Mouse (Mus musculus) forebrain, embryonic 12.5 days (tissue): ENCODE results near the gene Nle1. TPM values are rescaled to one million over a fixed set of nuclear protein-coding genes. Genes with fewer than 3 reads are reported as not detected.

ENCODE experiments used
- ATAC-seq: fragments of 200-750 bp; cut with Nextera tagmentation; 2 replicates; pipeline ENCODE4 v1.8.0; 2017; ENCODE audit warnings: moderate TSS enrichment; ENCODE audit not compliant: low FRiP score
- H3K27ac ChIP-seq: fragments of 300-500 bp; sonication (generic); 2 replicates; pipeline ENCODE4 v1.5.1; 2016; ENCODE audit warnings: mild to moderate bottlenecking
- H3K27me3 ChIP-seq: fragments of 300-500 bp; sonication (generic); 2 replicates; pipeline ENCODE4 v1.6.1; 2016; ENCODE audit warnings: mild to moderate bottlenecking
- H3K36me3 ChIP-seq: fragments of 300-500 bp; sonication (generic); replicated peaks from 2 replicates; pipeline ENCODE4 v1.6.1; 2016; ENCODE audit warnings: mild to moderate bottlenecking
- H3K4me1 ChIP-seq: fragments of 300-500 bp; sonication (generic); 2 replicates; pipeline ENCODE4 v1.6.1; 2016
- H3K4me2 ChIP-seq: fragments of 300-500 bp; sonication (generic); 2 replicates; pipeline ENCODE4 v1.6.1; 2016; ENCODE audit warnings: mild to moderate bottlenecking, moderate library complexity
- H3K4me3 ChIP-seq: fragments of 300-500 bp; sonication (generic); replicated peaks from 2 replicates; pipeline ENCODE4 v1.5.1; 2016; ENCODE audit warnings: mild to moderate bottlenecking
- H3K9ac ChIP-seq: fragments of 300-500 bp; sonication (generic); 2 replicates; pipeline ENCODE4 v1.6.1; 2016; ENCODE audit warnings: mild to moderate bottlenecking
- H3K9me3 ChIP-seq: fragments of 300-500 bp; sonication (generic); 2 replicates; pipeline ENCODE4 v1.6.1; 2016
- WGBS: fragments of 180-500 bp; shearing (Covaris S2); methylation state at CpG from one replicate; pipeline ENCODE4 v1.1.7; 2016; 5-methylcytosine and 5-hydroxymethylcytosine counted together
- polyA plus RNA-seq: library from polyadenylated mRNA; unstranded; fragments of >200 nt; fragmentation: Nextera tagmentation; extraction: Ambion mirVana; gene quantifications from 2 replicates; pipeline ENCODE4 v1.2.1, GENCODE M21; 2016

Gene Nle1
- polyA plus RNA-seq: 32.3 and 37.3 TPM in 2 replicates

GRCm38 (mm10) chr11:82907651-82908607 lies at the start of gene Nle1:
Gene Nle1, minus strand, starts transcription at chr11:82908411.
- Histone ChIP-seq H3K4me1 (peaks cover 11% of the 10 kb centered on the region), H3K9me3 (no peaks in the 10 kb centered on the region), H3K9ac (peak within 1 kb of the TSS; percentile 75), H3K27ac (no peak within 1 kb of the TSS), H3K4me3 (peak within 1 kb of the TSS; percentile 64), H3K27me3 (0 out of 2 replicates have a peak, but pooled peaks cover 3% of the 10 kb centered on the region), H3K4me2 (peak within 1 kb of the TSS; percentile 76), H3K36me3 (peaks cover 35% of the 10 kb centered on the region)
- WGBS: 2% methylated on average over 73 of the region's 73 CpGs
- peak; percentile 84 for ATAC-seq

- 85% methylated on average over 10 of the region's 10 CpGs for WGBS
- Histone ChIP-seq H3K9ac (no peak overlapping the region), H3K27me3 (peaks cover 46% of the 10 kb centered on the region), H3K36me3 (no peaks in the 10 kb centered on the region), H3K27ac (no peak overlapping the region), H3K9me3 (no peaks in the 10 kb centered on the region), H3K4me2 (no peak overlapping the region), H3K4me3 (no peak overlapping the region), H3K4me1 (no peaks in the 10 kb centered on the region)
- ATAC-seq: no peak
Measured at GRCm38 (mm10) chr11:82956925-82957324, 48.7 kb upstream of the Nle1 start.

DNA sequence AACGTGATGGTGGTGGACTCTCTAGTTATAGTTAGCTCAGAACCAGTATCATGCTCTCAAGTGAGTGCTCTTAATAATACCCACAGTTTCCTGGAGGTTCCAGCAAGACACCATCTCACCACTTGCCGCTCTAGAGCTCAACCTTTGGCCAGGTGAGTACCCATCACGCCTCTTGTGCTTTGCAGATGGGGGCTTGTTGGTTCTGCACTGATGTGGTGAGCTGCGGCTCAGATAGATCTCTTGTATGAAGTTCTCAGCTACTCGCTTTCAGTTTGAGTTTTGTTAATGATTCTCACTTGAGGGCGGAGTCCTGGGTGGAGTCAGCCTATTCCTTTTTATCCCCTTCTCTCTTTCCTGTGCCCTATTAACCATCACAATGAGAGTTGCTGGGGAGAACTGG lies 46.4 kb upstream of the Nle1 start:
- no peak for ATAC-seq
- Histone ChIP-seq H3K4me2 (no peak overlapping the region), H3K27ac (no peak overlapping the region), H3K4me1 (0 out of 2 replicates have a peak, but pooled peaks cover 3% of the 10 kb centered on the region), H3K4me3 (no peak overlapping the region), H3K36me3 (no peaks in the 10 kb centered on the region), H3K9ac (no peak overlapping the region), H3K9me3 (no peaks in the 10 kb centered on the region), H3K27me3 (peaks cover 57% of the 10 kb centered on the region)
- 83% methylated on average over 6 of the region's 6 CpGs for WGBS

DNA sequence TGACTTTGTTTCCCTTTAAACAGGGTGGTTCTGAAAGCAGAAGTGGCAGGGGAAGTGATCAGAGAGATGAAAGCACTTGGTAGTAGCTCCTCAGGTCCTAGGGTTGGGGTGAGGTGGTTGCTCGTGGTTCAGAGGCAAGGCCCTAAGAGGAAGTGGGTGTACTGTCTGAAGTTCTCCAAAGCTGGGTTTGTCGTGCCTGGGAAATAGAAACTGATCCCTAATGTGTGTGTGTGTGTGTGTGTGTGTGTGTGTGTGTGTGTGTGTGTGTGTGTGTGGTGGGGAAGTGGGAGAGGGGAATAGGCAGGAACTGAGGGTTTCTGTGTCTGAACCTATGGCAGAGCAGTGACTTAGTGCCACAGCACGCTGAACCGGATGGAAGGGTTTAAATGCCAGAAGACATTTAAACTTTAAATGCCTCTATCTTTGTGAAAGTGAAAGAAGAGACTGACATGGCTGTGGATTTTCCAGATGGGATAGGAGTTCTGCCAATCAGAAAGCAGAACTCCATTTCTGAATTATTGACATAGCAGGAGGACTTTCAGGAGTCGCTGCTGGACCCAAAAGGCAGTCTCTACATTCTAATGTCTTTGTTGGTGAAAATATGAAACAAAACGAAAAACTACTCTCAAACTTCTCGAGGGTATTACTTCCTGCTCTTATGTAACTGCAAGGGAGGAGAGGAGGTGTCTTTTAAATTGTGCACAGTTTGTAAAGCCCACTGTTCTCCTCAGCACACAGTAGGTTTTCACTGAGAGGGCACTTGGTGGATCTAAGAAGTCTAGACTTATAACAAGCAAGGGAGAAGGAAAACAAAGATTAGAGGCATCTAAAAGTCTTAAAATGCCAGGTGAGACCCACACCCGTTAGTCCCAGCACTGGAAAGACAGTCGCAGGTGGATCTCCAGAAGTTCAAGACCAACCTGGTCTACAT lies 44.7 kb upstream of the Nle1 start:
- no peak overlapping the region for H3K9ac ChIP-seq
- H3K36me3 ChIP-seq: no peaks in the 10 kb centered on the region
- 0 out of 2 replicates have a peak, but pooled peaks cover 3% of the 10 kb centered on the region for H3K4me1 ChIP-seq
- peaks cover 64% of the 10 kb centered on the region for H3K27me3 ChIP-seq
- no peaks in the 10 kb centered on the region for H3K9me3 ChIP-seq
- no peak overlapping the region for H3K4me2 ChIP-seq
- WGBS: 70% methylated on average over 9 of the region's 9 CpGs
- no peak for ATAC-seq
- H3K27ac ChIP-seq: no peak overlapping the region
- no peak overlapping the region for H3K4me3 ChIP-seq

- Histone ChIP-seq H3K4me1 (0 out of 2 replicates have a peak, but pooled peaks cover 3% of the 10 kb centered on the region), H3K4me3 (no peak overlapping the region), H3K27ac (no peak overlapping the region), H3K4me2 (0 out of 2 replicates have a peak overlapping the region, but pooled peaks have one; percentile 13), H3K9ac (no peak overlapping the region; the same call in 1 of the 2 replicates), H3K9me3 (no peaks in the 10 kb centered on the region), H3K27me3 (peaks cover 64% of the 10 kb centered on the region), H3K36me3 (no peaks in the 10 kb centered on the region)
- WGBS: 13% methylated on average over 28 of the region's 28 CpGs
- ATAC-seq: no peak
Measured at GRCm38 (mm10) chr11:82951865-82952611, 43.8 kb upstream of the Nle1 start.

DNA sequence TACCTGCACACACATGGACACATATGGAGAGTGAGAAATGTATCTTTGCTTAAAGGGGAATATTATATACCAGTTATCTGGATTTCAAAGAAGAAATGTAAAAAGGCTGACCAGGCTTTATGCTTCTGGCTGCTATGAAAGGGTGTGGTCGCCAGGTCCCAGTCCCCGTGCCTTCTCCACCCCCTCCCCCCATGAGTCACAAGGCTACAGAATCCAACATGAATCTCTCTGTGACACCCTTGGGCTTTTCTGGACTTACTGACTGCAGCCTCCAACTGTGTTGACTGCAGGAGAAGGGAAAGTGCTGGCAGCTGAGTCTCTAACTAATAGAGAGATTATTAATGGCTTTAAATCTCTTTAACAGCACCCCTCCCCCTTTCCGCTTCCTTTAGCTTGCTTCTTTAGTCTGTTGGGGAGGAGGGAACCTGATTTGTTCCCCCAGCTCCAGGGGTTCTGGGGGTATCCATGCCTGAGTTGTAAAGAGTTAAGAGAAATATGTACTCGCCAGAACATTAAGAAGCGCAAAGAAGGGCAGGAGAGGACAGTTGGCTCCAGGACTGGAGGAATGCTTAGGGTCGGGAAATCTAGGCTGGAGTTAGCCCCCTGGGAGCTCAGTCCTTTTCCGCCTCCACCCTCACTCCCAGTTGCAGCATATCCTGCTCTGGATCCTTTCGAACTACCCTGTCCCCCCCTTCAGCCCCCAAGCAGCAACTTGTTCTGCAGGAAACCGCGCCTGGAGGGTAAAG lies 42.7 kb upstream of the Nle1 start, which contains the start of gene Slfn5:
Gene Slfn5 (plus strand): TSS at position 614 of the 746 bp plus-strand sequence.
- Histone ChIP-seq H3K4me3 (no peak within 1 kb of the TSS), H3K9ac (no peak within 1 kb of the TSS; the same call in 1 of the 2 replicates), H3K9me3 (no peaks in the 10 kb centered on the region), H3K27me3 (peaks cover 68% of the 10 kb centered on the region), H3K4me1 (0 out of 2 replicates have a peak, but pooled peaks cover 3% of the 10 kb centered on the region), H3K4me2 (0 out of 2 replicates have a peak within 1 kb of the TSS, but pooled peaks have one; percentile 13), H3K27ac (no peak within 1 kb of the TSS), H3K36me3 (no peaks in the 10 kb centered on the region)
- WGBS: 13% methylated on average over 10 of the region's 10 CpGs
- no peak for ATAC-seq

DNA sequence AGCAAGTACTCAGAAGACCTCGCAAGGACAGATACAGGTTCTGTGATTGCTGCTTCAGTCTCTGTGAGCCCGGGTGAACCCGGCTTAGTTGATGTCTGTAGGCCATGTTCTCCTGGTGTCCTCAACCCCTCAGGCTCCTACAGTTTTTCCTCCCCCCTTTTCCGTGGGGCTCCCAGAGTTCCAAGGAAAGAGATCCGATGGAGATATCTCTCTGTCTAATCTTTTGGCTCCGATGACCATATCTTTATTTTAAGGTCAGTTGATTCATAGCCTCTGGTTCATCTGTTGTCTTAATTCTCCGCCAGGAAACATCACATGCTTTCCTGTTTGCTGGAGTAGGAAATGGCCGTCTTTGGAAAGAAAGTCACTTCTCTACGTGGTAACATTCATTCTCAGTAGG lies 40.8 kb upstream of the Nle1 start:
- Histone ChIP-seq H3K4me2 (no peak overlapping the region), H3K27ac (no peak overlapping the region), H3K9ac (no peak overlapping the region), H3K9me3 (no peaks in the 10 kb centered on the region), H3K4me1 (0 out of 2 replicates have a peak, but pooled peaks cover 3% of the 10 kb centered on the region), H3K4me3 (no peak overlapping the region), H3K27me3 (peaks cover 60% of the 10 kb centered on the region), H3K36me3 (no peaks in the 10 kb centered on the region)
- 89% methylated on average over 9 of the region's 9 CpGs for whole genome bisulfite sequencing
- no peak for ATAC-seq

DNA sequence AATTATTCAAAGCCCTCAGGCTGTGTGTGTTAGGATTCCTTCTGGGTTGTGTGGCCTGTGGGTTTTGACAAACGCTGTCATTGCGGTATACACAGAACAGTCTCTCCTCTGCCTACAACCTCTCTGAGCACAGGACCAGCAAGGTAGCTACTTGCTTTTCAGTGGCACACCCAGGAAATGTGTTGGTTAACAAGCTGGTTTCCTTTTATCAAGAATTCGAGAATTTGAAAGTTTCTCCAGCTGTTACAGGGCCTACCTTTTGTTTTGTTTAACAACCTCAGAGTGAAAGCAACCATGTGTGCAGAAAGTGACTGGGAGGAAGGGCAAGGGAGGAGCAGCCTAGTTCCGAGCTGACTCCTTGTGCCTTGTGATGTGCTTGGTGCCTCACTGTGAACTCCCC lies 39.2 kb upstream of the Nle1 start:
- H3K36me3 ChIP-seq: no peaks in the 10 kb centered on the region
- no peak for ATAC-seq
- H3K9me3 ChIP-seq: no peaks in the 10 kb centered on the region
- no peak overlapping the region for H3K4me3 ChIP-seq
- WGBS: 51% methylated on average over 4 of the region's 4 CpGs
- H3K27ac ChIP-seq: no peak overlapping the region
- H3K4me2 ChIP-seq: no peak overlapping the region
- no peak overlapping the region for H3K9ac ChIP-seq
- 0 out of 2 replicates have a peak, but pooled peaks cover 3% of the 10 kb centered on the region for H3K4me1 ChIP-seq
- H3K27me3 ChIP-seq: peaks cover 48% of the 10 kb centered on the region

GRCm38 (mm10) chr11:82945636-82946035 lies 37.4 kb upstream of the Nle1 start:
- H3K9me3 ChIP-seq: no peaks in the 10 kb centered on the region
- no peaks in the 10 kb centered on the region for H3K4me1 ChIP-seq
- no peak for ATAC-seq
- peaks cover 34% of the 10 kb centered on the region for H3K27me3 ChIP-seq
- no peak overlapping the region for H3K4me2 ChIP-seq
- H3K9ac ChIP-seq: no peak overlapping the region
- no peak overlapping the region for H3K4me3 ChIP-seq
- WGBS: 83% methylated on average over 2 of the region's 2 CpGs
- H3K36me3 ChIP-seq: no peaks in the 10 kb centered on the region
- no peak overlapping the region for H3K27ac ChIP-seq

GRCm38 (mm10) chr11:82943336-82943735 lies 35.1 kb upstream of the Nle1 start:
- WGBS: 72% methylated on average over 6 of the region's 6 CpGs
- Histone ChIP-seq H3K27ac (no peak overlapping the region), H3K4me2 (no peak overlapping the region), H3K36me3 (no peaks in the 10 kb centered on the region), H3K27me3 (peaks cover 26% of the 10 kb centered on the region), H3K4me3 (no peak overlapping the region), H3K9me3 (no peaks in the 10 kb centered on the region), H3K4me1 (no peaks in the 10 kb centered on the region), H3K9ac (no peak overlapping the region)
- ATAC-seq: no peak

DNA sequence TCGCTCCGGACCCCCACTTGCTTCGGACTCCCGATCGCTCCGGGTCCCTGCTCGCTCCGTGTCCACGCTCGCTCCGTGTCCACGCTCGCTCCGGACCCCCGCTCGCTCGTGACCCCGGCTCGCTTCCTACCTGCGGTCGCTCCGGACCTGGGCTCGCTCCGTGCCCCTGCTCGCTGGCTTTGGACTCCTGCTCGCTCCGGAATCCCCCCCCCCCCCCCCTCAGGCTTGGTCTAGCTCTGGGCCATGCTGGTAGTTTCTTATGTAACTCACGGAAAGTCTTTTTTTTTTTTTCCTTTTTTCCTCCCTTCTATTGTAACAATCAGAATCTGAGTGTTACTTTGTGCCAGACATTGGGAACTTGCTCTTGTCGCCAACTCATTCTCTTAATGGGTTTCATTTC lies 25.0 kb upstream of the Nle1 start:
- H3K9me3 ChIP-seq: no peaks in the 10 kb centered on the region
- H3K4me3 ChIP-seq: peak overlapping the region; percentile 54
- H3K27ac ChIP-seq: no peak overlapping the region
- H3K9ac ChIP-seq: peak overlapping the region; percentile 44
- no peaks in the 10 kb centered on the region for H3K36me3 ChIP-seq
- no peak for ATAC-seq
- peak overlapping the region; percentile 97 for H3K4me2 ChIP-seq
- WGBS: under 1% methylated on average over 29 of the region's 29 CpGs
- H3K27me3 ChIP-seq: peaks cover 71% of the 10 kb centered on the region
- peaks cover 19% of the 10 kb centered on the region for H3K4me1 ChIP-seq
